Mouse (Mus musculus) kidney, embryonic 16.5 days (tissue): ENCODE measurements around the gene Ube3c. TPM values are rescaled to one million over a fixed set of nuclear protein-coding genes. Genes with fewer than 3 reads are reported as not detected.
"Not testable (repeated sequence)": the region's sequence is repeated elsewhere in the genome, so short reads cannot be mapped to it uniquely, and the experiment has no call there.

Source experiments
- ATAC-seq: fragments of 200-750 bp; cut with Nextera tagmentation; 2 replicates; pipeline ENCODE4 v1.8.0; 2017; ENCODE audit warnings: moderate TSS enrichment; ENCODE audit not compliant: low FRiP score, low TSS enrichment
- H3K27ac ChIP-seq: fragments of 300-500 bp; sonication (generic); 2 replicates; pipeline ENCODE4 v1.5.1; 2014; ENCODE audit warnings: low read length
- H3K27me3 ChIP-seq: fragments of 300-500 bp; sonication (generic); 2 replicates; pipeline ENCODE4 v1.6.1; 2014; ENCODE audit warnings: low read length, control low read depth, mixed read lengths; ENCODE audit not compliant: insufficient read depth
- H3K36me3 ChIP-seq: fragments of 300-500 bp; sonication (generic); 2 replicates; pipeline ENCODE4 v1.6.1; 2014; ENCODE audit warnings: low read length, control low read depth, mixed read lengths; ENCODE audit not compliant: insufficient read depth
- H3K4me1 ChIP-seq: fragments of 300-500 bp; sonication (generic); 2 replicates; pipeline ENCODE4 v1.6.1; 2014; ENCODE audit warnings: low read length, control low read depth, mixed read lengths; ENCODE audit not compliant: insufficient read depth
- H3K4me2 ChIP-seq: fragments of 300-500 bp; sonication (generic); replicated peaks from 2 replicates; pipeline ENCODE4 v1.6.1; 2014; ENCODE audit warnings: low read depth, low read length
- H3K4me3 ChIP-seq: fragments of 300-500 bp; sonication (generic); 2 replicates; pipeline ENCODE4 v1.5.1; 2014; ENCODE audit warnings: mild to moderate bottlenecking, low read length
- H3K9ac ChIP-seq: fragments of 300-500 bp; sonication (generic); replicated peaks from 2 replicates; pipeline ENCODE4 v1.6.1; 2014; ENCODE audit warnings: low read length
- H3K9me3 ChIP-seq: fragments of 300-500 bp; sonication (generic); 2 replicates; pipeline ENCODE4 v1.6.1; 2016; ENCODE audit warnings: low read length, control low read depth
- WGBS: fragments of 180-500 bp; shearing (Covaris S2); extraction: QIAGEN DNeasy Blood & Tissue Kit; methylation state at CpG from one replicate; pipeline ENCODE4 v1.1.7; 2014; 5-methylcytosine and 5-hydroxymethylcytosine counted together
- polyA plus RNA-seq: library from polyadenylated mRNA; unstranded; fragments of >200 nt; fragmentation: Nextera tagmentation; extraction: Ambion mirVana; gene quantifications from 2 replicates; pipeline ENCODE4 v1.2.1, GENCODE M21; 2015

Gene Ube3c
- 12.1 and 13.2 TPM in 2 replicates for polyA plus RNA-seq

GRCm38 (mm10) chr5:29568848-29569377 is at the start of gene Ube3c:
Ube3c (plus strand) TSS chr5:29569242.
- peak within 1 kb of the TSS; percentile 79 for H3K4me2 ChIP-seq
- WGBS, result under 1% methylated on average over 72 of the region's 72 CpGs
- peaks cover 2% of the 10 kb centered on the region; the same call in 1 of the 2 replicates for H3K27me3 ChIP-seq
- peaks cover 11% of the 10 kb centered on the region for H3K4me1 ChIP-seq
- peak within 1 kb of the TSS; percentile 93 for H3K27ac ChIP-seq
- peaks cover 5% of the 10 kb centered on the region; the same call in 1 of the 2 replicates for H3K36me3 ChIP-seq
- peak within 1 kb of the TSS; percentile 81 for H3K9ac ChIP-seq
- no peaks in the 10 kb centered on the region for H3K9me3 ChIP-seq
- peak; percentile 97 for ATAC-seq
- peak within 1 kb of the TSS; percentile 83 for H3K4me3 ChIP-seq

GRCm38 (mm10) chr5:29560111-29560510 is 8.9 kb upstream of the Ube3c start:
- Histone ChIP-seq H3K9ac (no peak overlapping the region), H3K27me3 (no peaks in the 10 kb centered on the region), H3K4me3 (no peak overlapping the region), H3K36me3 (no peaks in the 10 kb centered on the region), H3K4me2 (no peak overlapping the region), H3K4me1 (no peaks in the 10 kb centered on the region), H3K9me3 (no peaks in the 10 kb centered on the region), H3K27ac (no peak overlapping the region)
- 82% methylated on average over 5 of the region's 5 CpGs for WGBS
- ATAC-seq, result no peak

DNA sequence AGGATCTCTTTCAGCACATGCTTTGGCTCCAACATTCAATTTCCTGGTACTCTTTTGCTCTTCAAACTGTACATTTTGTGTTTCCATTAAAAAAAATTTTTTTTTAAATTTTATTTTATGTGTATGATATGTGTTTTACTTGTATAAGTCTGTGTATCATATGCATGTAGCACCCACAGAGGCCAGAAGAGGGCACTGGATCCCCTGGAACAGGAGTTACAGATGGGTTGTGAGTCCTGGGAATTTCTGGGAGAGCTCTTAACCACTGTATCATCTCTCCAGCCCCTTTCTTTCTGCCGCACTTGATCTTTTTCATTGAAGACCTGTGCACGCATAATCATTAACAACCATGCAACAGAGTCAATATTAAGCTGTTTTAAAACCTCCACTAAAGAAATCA is 8.4 kb upstream of the Ube3c start:
- Histone ChIP-seq H3K27me3 (peaks cover 2% of the 10 kb centered on the region; the same call in 1 of the 2 replicates), H3K9ac (no peak overlapping the region), H3K27ac (no peak overlapping the region), H3K4me2 (no peak overlapping the region), H3K4me1 (no peaks in the 10 kb centered on the region), H3K4me3 (no peak overlapping the region), H3K36me3 (no peaks in the 10 kb centered on the region), H3K9me3 (no peaks in the 10 kb centered on the region)
- WGBS, result 90% methylated on average over 2 of the region's 2 CpGs
- no peak for ATAC-seq

GRCm38 (mm10) chr5:29569378-29570280 is 587 bp downstream of the Ube3c start:
- 2% methylated on average over 67 of the region's 67 CpGs for WGBS
- peak; percentile 84 for ATAC-seq
- H3K4me1 ChIP-seq, result peaks cover 11% of the 10 kb centered on the region

GRCm38 (mm10) chr5:29574286-29574685 is 5.2 kb downstream of the Ube3c start:
- H3K9ac ChIP-seq, H3K36me3 ChIP-seq, H3K27me3 ChIP-seq, H3K4me3 ChIP-seq, H3K4me2 ChIP-seq, H3K9me3 ChIP-seq, H3K27ac ChIP-seq, ATAC-seq: not testable (repeated sequence)
- WGBS, result 88% methylated on average over 11 of the region's 11 CpGs
- H3K4me1 ChIP-seq, result peaks cover 11% of the 10 kb centered on the region

More at GRCm38 (mm10) chr5:29569378-29570280, 587 bp downstream of the Ube3c start:
- Histone ChIP-seq H3K4me3 (peak overlapping the region; percentile 83), H3K9me3 (no peaks in the 10 kb centered on the region), H3K27ac (peak overlapping the region; percentile 93), H3K36me3 (peaks cover 9% of the 10 kb centered on the region; the same call in 1 of the 2 replicates), H3K4me2 (peak overlapping the region; percentile 79), H3K9ac (peak overlapping the region; percentile 81), H3K27me3 (peaks cover 2% of the 10 kb centered on the region; the same call in 1 of the 2 replicates)

- 31% methylated on average over 2 of the region's 2 CpGs for WGBS
- Histone ChIP-seq H3K27ac (no peak overlapping the region), H3K4me2 (no peak overlapping the region), H3K9ac (no peak overlapping the region), H3K4me3 (no peak overlapping the region), H3K27me3 (no peaks in the 10 kb centered on the region), H3K4me1 (peaks cover 8% of the 10 kb centered on the region), H3K36me3 (peaks cover 9% of the 10 kb centered on the region; the same call in 1 of the 2 replicates), H3K9me3 (no peaks in the 10 kb centered on the region)
- ATAC-seq, result no peak
Observed at GRCm38 (mm10) chr5:29575085-29575484, 6.0 kb downstream of the Ube3c start.

GRCm38 (mm10) chr5:29577795-29578631 is 9.0 kb downstream of the Ube3c start:
- Histone ChIP-seq H3K9me3 (no peaks in the 10 kb centered on the region), H3K27ac (no peak overlapping the region), H3K4me2 (no peak overlapping the region), H3K36me3 (peaks cover 13% of the 10 kb centered on the region; the same call in 1 of the 2 replicates), H3K27me3 (no peaks in the 10 kb centered on the region), H3K9ac (no peak overlapping the region), H3K4me3 (no peak overlapping the region), H3K4me1 (no peaks in the 10 kb centered on the region)
- WGBS, result 91% methylated on average over 4 of the region's 4 CpGs
- ATAC-seq, result no peak

GRCm38 (mm10) chr5:29583880-29584595 is 15.0 kb downstream of the Ube3c start:
- Histone ChIP-seq H3K4me3 (no peak overlapping the region), H3K9ac (no peak overlapping the region), H3K4me1 (peaks cover 8% of the 10 kb centered on the region; the same call in 1 of the 2 replicates), H3K36me3 (peaks cover 14% of the 10 kb centered on the region), H3K27me3 (no peaks in the 10 kb centered on the region), H3K9me3 (no peaks in the 10 kb centered on the region), H3K4me2 (no peak overlapping the region), H3K27ac (0 out of 2 replicates have a peak overlapping the region, but pooled peaks have one; percentile 14)
- 80% methylated on average over 2 of the region's 2 CpGs for WGBS
- no peak for ATAC-seq

DNA sequence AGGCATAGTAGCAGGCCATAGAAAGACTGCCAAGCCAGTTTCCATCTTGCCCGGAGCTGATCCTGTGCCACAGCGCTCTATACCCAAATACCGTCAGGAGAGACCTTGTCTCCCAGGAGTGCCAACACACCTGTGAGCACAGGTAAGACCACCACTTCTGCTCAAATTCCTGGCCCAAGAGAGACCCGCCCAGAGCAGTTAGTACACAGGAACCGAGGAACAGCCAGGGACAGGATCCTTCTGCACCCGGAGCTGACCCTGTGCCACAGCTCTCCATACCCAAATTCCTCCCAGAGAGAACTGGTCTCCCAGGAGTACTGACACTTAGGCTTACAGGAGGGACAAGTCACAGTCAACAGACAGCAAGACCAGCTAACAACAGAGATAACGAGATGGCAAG is 23.1 kb downstream of the Ube3c start:
- peaks cover 49% of the 10 kb centered on the region for H3K36me3 ChIP-seq
- H3K27me3 ChIP-seq, H3K4me2 ChIP-seq, H3K27ac ChIP-seq, H3K9ac ChIP-seq, ATAC-seq, H3K9me3 ChIP-seq, H3K4me3 ChIP-seq, H3K4me1 ChIP-seq: not testable (repeated sequence)
- over 99% methylated on average over 7 of the region's 7 CpGs for WGBS
